Mouse (Mus musculus) gastrocnemius, postnatal 25 days (tissue): Measurements from ENCODE around the gene Tet1. TPM values are rescaled to one million over a fixed set of nuclear protein-coding genes. Genes with fewer than 3 reads are reported as not detected.
"Not testable (repeated sequence)": the region's sequence is repeated elsewhere in the genome, so short reads cannot be mapped to it uniquely, and the experiment has no call there.

Source experiments
- DNase-seq: peaks from one replicate; pipeline ENCODE4 v3.0.0; 2022
- long read RNA-seq, 2 experiments: library from polyadenylated mRNA; stranded (forward); transcript quantifications; one replicate each; pipeline ENCODE4 v2.0.0; 2021
- total RNA-seq, 2 experiments: library from RNA; stranded (reverse); gene quantifications; 1 replicate in 1 of 2; 2 replicates in 1 of 2; pipeline ENCODE4 v1.2.3; 2021

The Tet1 gene
- total RNA-seq = 1 to 10 TPM; 4.9 to 5.3 TPM
- long read RNA-seq, experiment 1 = 0 reads
- long read RNA-seq, experiment 2 = 0 reads

- DNase-seq = not testable (repeated sequence)
These were observed at the start of gene Tet1 for GRCm38 (mm10) chr10:62908896-62909295. Gene Tet1, minus strand, starts transcription at chr10:62908996.

GRCm38 (mm10) chr10:62948551-62948950 is 39.8 kb upstream of the Tet1 start:
- DNase-seq = no peak

GRCm38 (mm10) chr10:62946738-62947471 is 38.1 kb upstream of the Tet1 start, which contains the start of gene Dna2:
Gene Dna2, plus strand, starts transcription at chr10:62947026.
- peak; percentile 68 for DNase-seq

GRCm38 (mm10) chr10:62944975-62945580 is 36.3 kb upstream of the Tet1 start:
- DNase-seq = no peak

GRCm38 (mm10) chr10:62932381-62932780 is 23.6 kb upstream of the Tet1 start:
- no peak for DNase-seq

- no peak for DNase-seq
These were observed 15.4 kb upstream of the Tet1 start for GRCm38 (mm10) chr10:62924096-62924635.

- no peak for DNase-seq
These were observed 12.0 kb upstream of the Tet1 start for GRCm38 (mm10) chr10:62920766-62921156.

GRCm38 (mm10) chr10:62919925-62920765 is 11.3 kb upstream of the Tet1 start, which contains the start of gene Slc25a16:
Gene Slc25a16, plus strand, starts transcription at chr10:62920633.
- DNase-seq = peak; percentile 87

GRCm38 (mm10) chr10:62918985-62919384 is 10.2 kb upstream of the Tet1 start:
- no peak for DNase-seq

GRCm38 (mm10) chr10:62911120-62911519 is 2.3 kb upstream of the Tet1 start:
- DNase-seq = no peak

GRCm38 (mm10) chr10:62906336-62906735 is 2.5 kb downstream of the Tet1 start:
- DNase-seq = no peak

GRCm38 (mm10) chr10:62902829-62903228 is 6.0 kb downstream of the Tet1 start:
- DNase-seq = no peak

GRCm38 (mm10) chr10:62901826-62902225 is 7.0 kb downstream of the Tet1 start:
- no peak for DNase-seq

- no peak for DNase-seq
These were observed 8.7 kb downstream of the Tet1 start for GRCm38 (mm10) chr10:62900144-62900543.

- DNase-seq = no peak
These were observed 10.7 kb downstream of the Tet1 start for GRCm38 (mm10) chr10:62898061-62898460.

GRCm38 (mm10) chr10:62897437-62897836 is 11.4 kb downstream of the Tet1 start:
- DNase-seq = no peak

- DNase-seq = no peak
These were observed 12.0 kb downstream of the Tet1 start for GRCm38 (mm10) chr10:62896774-62897173.

- no peak for DNase-seq
These were observed 12.8 kb downstream of the Tet1 start for GRCm38 (mm10) chr10:62896035-62896434.

GRCm38 (mm10) chr10:62895386-62895785 is 13.4 kb downstream of the Tet1 start:
- DNase-seq = no peak

GRCm38 (mm10) chr10:62894447-62894846 is 14.3 kb downstream of the Tet1 start:
- DNase-seq = no peak

GRCm38 (mm10) chr10:62893356-62893884 is 15.4 kb downstream of the Tet1 start:
- DNase-seq = no peak
